Mouse (Mus musculus) limb, embryonic 13.5 days (tissue): ENCODE measurements at regions not wholly inside any gene's neighbourhood (a gene's known extent, or its start where the extent isn't known, plus 50 kb on each side); places are given as distances from the start of the nearest gene placed in this dataset.
A peak's percentile ranks its signal among the peaks of the same experiment; 100 is the strongest.

Source experiments
- ATAC-seq: fragments of 200-750 bp; cut with Nextera tagmentation; 2 replicates; pipeline ENCODE4 v1.8.0; 2017; ENCODE audit warnings: low read depth, moderate number of reproducible peaks, moderate TSS enrichment; ENCODE audit not compliant: low FRiP score
- H3K27ac ChIP-seq: fragments of 300-500 bp; sonication (generic); 2 replicates; pipeline ENCODE4 v1.5.1; 2015; ENCODE audit warnings: inconsistent platforms, mild to moderate bottlenecking, moderate library complexity
- H3K27me3 ChIP-seq: fragments of 300-500 bp; sonication (generic); 2 replicates; pipeline ENCODE4 v1.6.1; 2015; ENCODE audit warnings: mild to moderate bottlenecking, inconsistent platforms
- H3K36me3 ChIP-seq: fragments of 300-500 bp; sonication (generic); 2 replicates; pipeline ENCODE4 v1.6.1; 2015; ENCODE audit warnings: inconsistent platforms, mild to moderate bottlenecking, moderate library complexity
- H3K4me1 ChIP-seq: fragments of 300-500 bp; sonication (generic); 2 replicates; pipeline ENCODE4 v1.6.1; 2015; ENCODE audit warnings: inconsistent platforms
- H3K4me2 ChIP-seq: fragments of 300-500 bp; sonication (generic); replicated peaks from 2 replicates; pipeline ENCODE4 v1.6.1; 2015; ENCODE audit warnings: inconsistent platforms, mild to moderate bottlenecking, moderate library complexity
- H3K4me3 ChIP-seq: fragments of 300-500 bp; sonication (generic); 2 replicates; pipeline ENCODE4 v1.5.1; 2015; ENCODE audit warnings: moderate library complexity, mild to moderate bottlenecking, inconsistent platforms
- H3K9ac ChIP-seq: fragments of 300-500 bp; sonication (generic); 2 replicates; pipeline ENCODE4 v1.6.1; 2015; ENCODE audit warnings: mild to moderate bottlenecking, inconsistent platforms
- H3K9me3 ChIP-seq: fragments of 300-500 bp; sonication (generic); 2 replicates; pipeline ENCODE4 v1.6.1; 2016; ENCODE audit warnings: inconsistent platforms
- WGBS: fragments of 180-500 bp; shearing (Covaris S2); methylation state at CpG from one replicate; pipeline ENCODE4 v1.1.7; 2015; 5-methylcytosine and 5-hydroxymethylcytosine counted together

DNA sequence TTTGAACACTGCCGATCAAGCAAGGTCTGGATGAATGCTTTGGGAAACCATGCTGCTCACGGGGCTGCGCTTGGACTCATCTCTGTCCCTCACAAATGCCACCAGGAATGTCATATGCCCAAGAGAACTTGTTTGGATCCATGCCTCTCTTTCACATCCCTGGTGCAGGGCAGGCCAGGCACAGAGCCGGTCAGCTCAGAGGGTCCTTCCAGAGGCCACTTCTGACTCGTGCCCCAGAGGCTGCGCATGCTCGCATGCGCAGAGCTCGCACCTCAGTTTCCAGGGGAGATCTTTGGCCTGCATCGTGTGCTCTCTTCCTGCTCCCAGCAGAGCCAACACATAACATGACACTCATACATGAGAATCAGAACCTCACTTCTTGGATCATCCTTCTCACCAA lies 111.1 kb downstream of the Tfap2c start:
- peaks cover 24% of the 10 kb centered on the region for H3K4me1 ChIP-seq
- H3K27ac ChIP-seq: peak overlapping the region; percentile 10; the same call in 1 of the 2 replicates

GRCm38 (mm10) chr2:172660916-172661315 lies 111.5 kb downstream of the Tfap2c start:
- H3K27me3 ChIP-seq: peaks cover 25% of the 10 kb centered on the region
- no peak overlapping the region for H3K9ac ChIP-seq
- peaks cover 24% of the 10 kb centered on the region for H3K4me1 ChIP-seq
- WGBS: 3% methylated on average over 7 of the region's 7 CpGs
- peak; percentile 66; the same call in 1 of the 2 replicates for ATAC-seq
- H3K36me3 ChIP-seq: no peaks in the 10 kb centered on the region
- H3K27ac ChIP-seq: no peak overlapping the region
- H3K9me3 ChIP-seq: no peaks in the 10 kb centered on the region; the same call in 1 of the 2 replicates
- no peak overlapping the region for H3K4me3 ChIP-seq
- peak overlapping the region; percentile 40 for H3K4me2 ChIP-seq

More for the DNA sequence above, 111.1 kb downstream of the Tfap2c start:
- Histone ChIP-seq H3K27me3 (peaks cover 25% of the 10 kb centered on the region), H3K4me3 (no peak overlapping the region), H3K9me3 (no peaks in the 10 kb centered on the region; the same call in 1 of the 2 replicates), H3K4me2 (peak overlapping the region; percentile 40; the same call in 1 of the 2 replicates), H3K9ac (no peak overlapping the region), H3K36me3 (no peaks in the 10 kb centered on the region)
- ATAC-seq: no peak
- WGBS: 43% methylated on average over 10 of the region's 10 CpGs

DNA sequence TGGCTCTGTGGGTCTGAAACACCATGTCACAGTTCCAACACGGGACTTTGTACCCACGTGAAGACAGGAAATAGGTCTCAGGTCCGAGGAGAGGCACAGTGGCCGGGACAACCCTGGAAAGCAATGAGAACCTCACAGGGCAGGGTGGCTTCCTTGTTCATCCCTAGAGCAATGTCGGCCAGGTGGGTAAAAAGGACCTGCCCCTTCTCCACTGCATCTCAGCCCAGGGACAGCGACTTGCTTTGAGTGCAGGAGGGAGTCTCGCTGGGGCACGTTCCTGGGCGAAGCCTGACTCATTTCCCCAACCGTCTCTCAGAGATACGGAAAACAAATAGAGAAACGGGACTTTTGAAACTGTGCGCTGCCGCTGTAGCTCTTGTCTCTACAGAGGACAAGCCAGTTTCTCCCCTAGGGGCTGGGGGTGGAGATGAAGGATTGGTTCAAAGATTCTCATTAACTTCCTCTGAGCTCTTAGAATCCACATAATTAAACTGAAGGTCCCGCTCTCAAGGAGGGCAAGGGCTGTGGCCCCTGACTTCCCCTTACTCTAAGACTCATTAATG lies 112.1 kb downstream of the Tfap2c start:
- ATAC-seq: no peak
- peak overlapping the region; percentile 40 for H3K4me2 ChIP-seq
- no peaks in the 10 kb centered on the region; the same call in 1 of the 2 replicates for H3K9me3 ChIP-seq
- peaks cover 24% of the 10 kb centered on the region for H3K4me1 ChIP-seq
- H3K36me3 ChIP-seq: no peaks in the 10 kb centered on the region
- no peak overlapping the region for H3K4me3 ChIP-seq
- peaks cover 25% of the 10 kb centered on the region for H3K27me3 ChIP-seq
- H3K27ac ChIP-seq: no peak overlapping the region
- no peak overlapping the region for H3K9ac ChIP-seq
- WGBS: 6% methylated on average over 15 of the region's 15 CpGs

GRCm38 (mm10) chr2:172662165-172662564 lies 112.8 kb downstream of the Tfap2c start:
- Histone ChIP-seq H3K4me2 (no peak overlapping the region), H3K4me1 (peaks cover 24% of the 10 kb centered on the region), H3K4me3 (no peak overlapping the region), H3K9me3 (no peaks in the 10 kb centered on the region; the same call in 1 of the 2 replicates), H3K36me3 (no peaks in the 10 kb centered on the region), H3K27me3 (peaks cover 25% of the 10 kb centered on the region), H3K27ac (no peak overlapping the region), H3K9ac (no peak overlapping the region)
- ATAC-seq: no peak
- WGBS: 52% methylated on average over 11 of the region's 11 CpGs

- Histone ChIP-seq H3K36me3 (no peaks in the 10 kb centered on the region), H3K27me3 (peaks cover 25% of the 10 kb centered on the region), H3K4me3 (no peak overlapping the region), H3K4me2 (0 out of 2 replicates have a peak overlapping the region, but pooled peaks have one; percentile 9), H3K27ac (no peak overlapping the region), H3K9me3 (no peaks in the 10 kb centered on the region; the same call in 1 of the 2 replicates), H3K4me1 (peaks cover 24% of the 10 kb centered on the region), H3K9ac (no peak overlapping the region)
- 4% methylated on average over 6 of the region's 6 CpGs for WGBS
- ATAC-seq: no peak
These were observed 114.3 kb downstream of the Tfap2c start for GRCm38 (mm10) chr2:172663681-172664080.

- no peak overlapping the region for H3K27ac ChIP-seq
- no peaks in the 10 kb centered on the region; the same call in 1 of the 2 replicates for H3K27me3 ChIP-seq
- H3K4me1 ChIP-seq: no peaks in the 10 kb centered on the region; the same call in 1 of the 2 replicates
- ATAC-seq: no peak
- no peaks in the 10 kb centered on the region for H3K36me3 ChIP-seq
- whole genome bisulfite sequencing: 14% methylated on average over 2 of the region's 2 CpGs
- no peak overlapping the region for H3K4me2 ChIP-seq
- H3K4me3 ChIP-seq: no peak overlapping the region
- H3K9ac ChIP-seq: no peak overlapping the region
- no peaks in the 10 kb centered on the region for H3K9me3 ChIP-seq
These were observed 123.7 kb downstream of the Tfap2c start for GRCm38 (mm10) chr2:172673081-172673480.

DNA sequence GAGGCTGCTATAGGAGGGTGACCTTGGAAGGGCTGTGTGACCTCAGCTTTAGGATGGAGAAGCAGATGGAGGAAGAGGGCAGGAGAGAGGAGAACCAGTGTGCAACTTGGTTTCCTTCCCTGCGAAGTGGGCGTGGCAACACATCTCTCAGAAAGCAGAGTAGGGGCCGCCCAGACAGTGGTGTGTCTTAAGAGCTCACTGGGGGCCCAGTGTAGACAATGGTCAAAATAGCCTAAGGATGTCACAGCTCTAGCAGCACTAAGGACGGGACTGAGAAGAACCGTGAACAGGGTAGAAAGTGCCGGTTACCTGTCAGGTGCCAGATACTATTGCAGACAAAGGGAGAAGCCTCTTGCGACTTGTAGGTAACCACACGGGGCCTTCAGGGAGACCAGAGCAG lies 125.2 kb downstream of the Tfap2c start:
- Histone ChIP-seq H3K4me2 (no peak overlapping the region), H3K36me3 (no peaks in the 10 kb centered on the region), H3K27ac (no peak overlapping the region), H3K27me3 (no peaks in the 10 kb centered on the region; the same call in 1 of the 2 replicates), H3K9ac (no peak overlapping the region), H3K9me3 (no peaks in the 10 kb centered on the region), H3K4me3 (no peak overlapping the region), H3K4me1 (no peaks in the 10 kb centered on the region; the same call in 1 of the 2 replicates)
- 66% methylated on average over 8 of the region's 8 CpGs for WGBS
- no peak for ATAC-seq

DNA sequence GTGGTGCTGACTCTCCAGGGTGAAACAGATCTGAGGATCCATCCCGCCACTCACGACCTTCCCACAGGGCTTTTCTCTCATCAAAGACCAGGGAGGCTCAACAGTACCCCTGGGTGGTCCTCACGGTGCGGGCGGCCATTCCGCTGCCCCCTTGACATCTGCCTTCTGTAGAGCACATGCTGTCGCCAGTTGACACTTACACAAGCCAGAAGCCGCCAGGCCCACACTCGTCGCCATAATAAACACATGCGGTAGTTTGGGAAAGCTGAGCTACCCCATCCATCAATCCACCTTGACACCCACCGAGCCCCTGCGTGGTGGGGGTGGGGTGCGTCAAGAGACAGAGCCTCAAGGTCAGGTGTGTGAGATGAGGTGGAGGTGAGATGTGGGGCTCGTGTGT lies 125.7 kb downstream of the Tfap2c start:
- Histone ChIP-seq H3K27ac (no peak overlapping the region), H3K4me1 (no peaks in the 10 kb centered on the region; the same call in 1 of the 2 replicates), H3K9ac (no peak overlapping the region), H3K4me2 (no peak overlapping the region), H3K27me3 (no peaks in the 10 kb centered on the region; the same call in 1 of the 2 replicates), H3K4me3 (no peak overlapping the region), H3K36me3 (no peaks in the 10 kb centered on the region), H3K9me3 (no peaks in the 10 kb centered on the region)
- 14% methylated on average over 15 of the region's 15 CpGs for WGBS
- ATAC-seq: no peak

DNA sequence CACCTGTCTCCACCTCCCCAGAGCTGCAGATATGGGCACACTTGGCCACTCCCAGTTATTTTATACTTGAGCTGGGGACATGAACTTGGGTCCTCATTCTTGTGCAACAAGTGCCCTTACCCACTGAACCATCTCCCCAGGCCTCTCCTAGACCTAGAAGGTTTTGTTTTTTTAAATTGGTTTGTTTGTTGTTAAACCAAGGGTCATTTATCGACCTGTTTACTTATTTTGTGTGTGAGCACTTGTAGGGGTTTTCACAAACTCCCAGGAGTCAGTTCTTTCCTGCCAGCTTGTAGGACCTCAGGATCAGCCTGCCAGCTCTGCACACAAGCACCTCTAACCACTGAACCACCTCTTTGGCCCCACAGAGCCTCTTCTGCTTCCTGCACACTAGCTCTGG lies 140.8 kb downstream of the Tfap2c start:
- Histone ChIP-seq H3K4me1 (peaks cover 8% of the 10 kb centered on the region; the same call in 1 of the 2 replicates), H3K36me3 (no peaks in the 10 kb centered on the region), H3K27me3 (no peaks in the 10 kb centered on the region), H3K27ac (no peak overlapping the region), H3K4me3 (no peak overlapping the region), H3K9ac (no peak overlapping the region), H3K4me2 (no peak overlapping the region), H3K9me3 (peaks cover 10% of the 10 kb centered on the region; the same call in 1 of the 2 replicates)
- ATAC-seq: no peak
- WGBS: 85% methylated on average over 1 of the region's 1 CpGs

DNA sequence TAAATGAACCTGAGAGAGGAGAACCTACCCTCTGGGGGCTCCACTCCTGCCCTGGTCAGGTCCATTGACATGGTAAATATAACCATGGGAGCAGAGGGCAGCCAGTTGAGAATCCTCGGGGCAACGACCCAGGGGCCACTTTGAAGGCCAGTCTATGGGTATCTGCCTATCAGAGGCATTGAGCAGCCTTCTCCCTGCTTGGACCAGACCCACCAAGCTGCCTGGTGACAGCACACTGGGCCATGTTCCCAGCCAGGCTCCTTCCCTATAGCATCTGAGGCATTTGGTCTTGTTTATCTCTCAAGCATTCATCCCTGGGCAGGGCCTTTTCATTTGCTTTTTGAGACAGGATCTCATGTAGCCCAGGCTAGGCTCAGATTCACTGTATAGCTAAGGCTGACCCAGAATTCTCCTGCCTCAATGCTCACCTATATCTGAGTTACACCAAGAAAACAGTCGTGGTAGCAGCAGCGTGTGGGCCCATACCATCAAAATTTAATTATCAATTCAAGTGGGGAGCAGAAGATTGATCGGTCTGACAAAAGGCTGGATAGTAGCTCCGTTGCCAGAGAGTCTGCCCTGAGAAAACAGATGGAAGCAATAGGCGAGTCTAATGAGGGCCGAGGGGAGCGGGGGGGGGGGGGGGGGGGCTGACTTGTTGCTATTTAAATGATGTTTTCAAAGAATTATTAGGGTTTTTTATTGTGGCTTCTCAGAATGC lies 141.7 kb downstream of the Tfap2c start:
- peaks cover 10% of the 10 kb centered on the region; the same call in 1 of the 2 replicates for H3K9me3 ChIP-seq
- H3K4me3 ChIP-seq: no peak overlapping the region
- H3K27ac ChIP-seq: no peak overlapping the region
- H3K9ac ChIP-seq: no peak overlapping the region
- H3K36me3 ChIP-seq: no peaks in the 10 kb centered on the region
- peaks cover 8% of the 10 kb centered on the region; the same call in 1 of the 2 replicates for H3K4me1 ChIP-seq
- WGBS: 27% methylated on average over 9 of the region's 9 CpGs
- no peak overlapping the region for H3K4me2 ChIP-seq
- no peak for ATAC-seq
- H3K27me3 ChIP-seq: no peaks in the 10 kb centered on the region

DNA sequence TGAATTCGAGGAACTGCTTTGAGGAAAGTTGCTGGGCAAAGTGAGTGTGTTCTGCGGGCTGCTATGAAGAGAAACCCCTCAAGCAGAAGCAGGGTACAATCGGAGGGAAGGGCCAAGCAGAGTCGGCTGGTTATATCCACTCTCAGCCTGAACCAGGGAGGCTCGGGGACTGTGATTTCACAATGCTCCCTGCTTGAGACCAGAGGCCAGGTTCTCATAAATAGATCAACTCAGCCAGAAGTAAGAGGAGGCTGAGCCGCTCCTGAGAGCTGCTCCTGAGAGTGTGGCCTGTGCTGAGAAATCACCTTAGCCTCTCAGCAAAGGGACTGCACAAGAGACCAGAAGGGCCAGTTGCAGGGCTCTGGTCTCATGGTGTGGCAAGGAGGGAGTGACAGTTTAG lies 149.6 kb downstream of the Tfap2c start:
- no peaks in the 10 kb centered on the region for H3K36me3 ChIP-seq
- no peak overlapping the region for H3K4me2 ChIP-seq
- no peaks in the 10 kb centered on the region for H3K4me1 ChIP-seq
- ATAC-seq: no peak
- no peak overlapping the region for H3K9ac ChIP-seq
- 64% methylated on average over 6 of the region's 6 CpGs for WGBS
- H3K4me3 ChIP-seq: no peak overlapping the region
- no peak overlapping the region for H3K27ac ChIP-seq
- no peaks in the 10 kb centered on the region for H3K27me3 ChIP-seq
- no peaks in the 10 kb centered on the region for H3K9me3 ChIP-seq

DNA sequence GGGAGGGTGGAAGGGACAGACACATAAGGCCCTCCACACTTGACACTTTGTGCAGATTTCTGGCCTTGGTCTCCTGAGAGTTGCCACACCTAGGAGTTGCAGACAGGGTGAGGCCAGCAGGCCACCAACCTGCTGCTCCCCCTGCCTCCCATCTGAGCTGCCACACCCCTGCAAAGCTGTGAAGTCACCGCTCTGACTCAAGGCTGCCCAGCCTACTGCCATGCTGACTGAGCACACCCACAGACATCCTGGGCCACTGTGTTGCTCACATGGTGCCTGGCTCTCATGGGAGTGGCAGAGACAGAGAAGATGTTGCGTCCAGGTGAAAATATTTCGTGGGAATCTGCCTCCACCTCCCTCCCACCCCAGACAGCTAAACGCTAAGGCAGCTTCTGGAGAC lies 150.3 kb downstream of the Tfap2c start:
- Histone ChIP-seq H3K4me2 (no peak overlapping the region), H3K27me3 (no peaks in the 10 kb centered on the region), H3K9ac (no peak overlapping the region), H3K4me1 (no peaks in the 10 kb centered on the region), H3K27ac (no peak overlapping the region), H3K36me3 (no peaks in the 10 kb centered on the region), H3K9me3 (no peaks in the 10 kb centered on the region), H3K4me3 (no peak overlapping the region)
- ATAC-seq: no peak
- WGBS: 70% methylated on average over 4 of the region's 4 CpGs
